Mouse (Mus musculus) limb, embryonic 14.5 days (tissue): ENCODE results near the gene Prr36. TPM values are rescaled to one million over a fixed set of nuclear protein-coding genes. Genes with fewer than 3 reads are reported as not detected.
"Not testable (repeated sequence)": the region's sequence is repeated elsewhere in the genome, so short reads cannot be mapped to it uniquely, and the experiment has no call there.

Experiments
- ATAC-seq: fragments of 200-750 bp; cut with Nextera tagmentation; 2 replicates; pipeline ENCODE4 v1.8.0; 2017; ENCODE audit warnings: low read depth, moderate number of reproducible peaks, moderate TSS enrichment; ENCODE audit not compliant: low FRiP score
- DNase-seq: peaks from one replicate; pipeline ENCODE4 v3.0.0-alpha.2; 2015; ENCODE audit warnings: low spot score
- H3K27ac ChIP-seq: fragments of 300-500 bp; sonication (generic); replicated peaks from 2 replicates; pipeline ENCODE4 v1.5.1; 2014; ENCODE audit warnings: low read depth, mild to moderate bottlenecking, low read length, moderate library complexity, mixed read lengths
- H3K27me3 ChIP-seq: fragments of 300-500 bp; sonication (generic); 2 replicates; pipeline ENCODE4 v1.6.1; 2014; ENCODE audit warnings: low read length, mixed read lengths; ENCODE audit not compliant: control insufficient read depth, insufficient read depth
- H3K36me3 ChIP-seq: fragments of 300-500 bp; sonication (generic); 2 replicates; pipeline ENCODE4 v1.6.1; 2014; ENCODE audit warnings: mild to moderate bottlenecking, low read length, moderate library complexity, mixed read lengths; ENCODE audit not compliant: control insufficient read depth, insufficient read depth
- H3K4me1 ChIP-seq: fragments of 300-500 bp; sonication (generic); 2 replicates; pipeline ENCODE4 v1.6.1; 2014; ENCODE audit warnings: antibody characterized with exemption, low read length, mixed read lengths; ENCODE audit not compliant: control insufficient read depth, insufficient read depth
- H3K4me2 ChIP-seq: fragments of 300-500 bp; sonication (generic); replicated peaks from 2 replicates; pipeline ENCODE4 v1.6.1; 2014; ENCODE audit warnings: low read depth, mild to moderate bottlenecking, low read length, moderate library complexity; ENCODE audit not compliant: severe bottlenecking
- H3K4me3 ChIP-seq: fragments of 300-500 bp; sonication (generic); replicated peaks from 2 replicates; pipeline ENCODE4 v1.5.1; 2014; ENCODE audit warnings: low read length
- H3K9ac ChIP-seq: fragments of 300-500 bp; sonication (generic); 2 replicates; pipeline ENCODE4 v1.6.1; 2014; ENCODE audit warnings: mild to moderate bottlenecking, low read depth, low read length, moderate library complexity; ENCODE audit not compliant: severe bottlenecking
- H3K9me3 ChIP-seq: fragments of 300-500 bp; sonication (generic); 2 replicates; pipeline ENCODE4 v1.6.1; 2016; ENCODE audit warnings: low read length; ENCODE audit not compliant: control insufficient read depth
- POLR2A ChIP-seq: fragments of 200-500 bp; IDR thresholded peaks from 2 replicates; pipeline ENCODE4 v1.8.0; 2012; ENCODE audit warnings: inconsistent platforms, mild to moderate bottlenecking, moderate library complexity, borderline replicate concordance; ENCODE audit not compliant: insufficient read depth, insufficient read length; ENCODE audit errors: extremely low read depth
- WGBS: fragments of 180-500 bp; shearing (Covaris S2); extraction: QIAGEN DNeasy Blood & Tissue Kit; methylation state at CpG from one replicate; pipeline ENCODE4 v1.1.7; 2014; 5-methylcytosine and 5-hydroxymethylcytosine counted together
- polyA plus RNA-seq, 2 experiments: library from polyadenylated mRNA; depleted of rRNA in 1 of 2; stranded (reverse) in 1 of 2; unstranded in 1 of 2; fragments of >200 nt; fragmentation: Nextera tagmentation in 1 of 2; extraction: Ambion mirVana in 1 of 2; gene quantifications; 2 replicates each; pipeline versions ENCODE4 v1.2.1 to v1.2.3; 2012 to 2014

Gene Prr36
- polyA plus RNA-seq, 2 experiments: 1.0 to 1.5 TPM

GRCm38 (mm10) chr8:4259125-4259804 is 42.0 kb upstream of the Prr36 start, which contains the start of gene Ctxn1:
Gene Ctxn1 (minus strand): TSS chr8:4259274.
- Histone ChIP-seq H3K4me3 (peak within 1 kb of the TSS; percentile 84), H3K36me3 (peaks cover 70% of the 10 kb centered on the region), H3K4me1 (peaks cover 15% of the 10 kb centered on the region), H3K27ac (peak within 1 kb of the TSS; percentile 77), H3K9ac (peak within 1 kb of the TSS; percentile 78), H3K4me2 (peak within 1 kb of the TSS; percentile 69), H3K27me3 (no peaks in the 10 kb centered on the region), H3K9me3 (no peaks in the 10 kb centered on the region)
- 0 out of 2 replicates have a peak, but pooled peaks have one; percentile 21 for TF ChIP-seq POLR2A
- ATAC-seq (peak; percentile 93), DNase-seq (peak; percentile 91)
- WGBS: 4% methylated on average over 21 of the region's 33 CpGs

GRCm38 (mm10) chr8:4258678-4259077 is 41.4 kb upstream of the Prr36 start:
- 5% methylated on average over 23 of the region's 32 CpGs for WGBS
- Histone ChIP-seq H3K9ac (peak overlapping the region; percentile 78), H3K4me3 (peak overlapping the region; percentile 84), H3K9me3 (no peaks in the 10 kb centered on the region), H3K4me1 (peaks cover 20% of the 10 kb centered on the region), H3K4me2 (peak overlapping the region; percentile 69), H3K27ac (peak overlapping the region; percentile 77), H3K36me3 (peaks cover 66% of the 10 kb centered on the region), H3K27me3 (no peaks in the 10 kb centered on the region)
- TF ChIP-seq POLR2A: no peak
- ATAC-seq: peak; percentile 76
- DNase-seq: no peak

GRCm38 (mm10) chr8:4258233-4258632 is 41.0 kb upstream of the Prr36 start:
- Histone ChIP-seq H3K27me3 (no peaks in the 10 kb centered on the region), H3K27ac (peak overlapping the region; percentile 77), H3K36me3 (peaks cover 61% of the 10 kb centered on the region), H3K4me1 (peaks cover 21% of the 10 kb centered on the region), H3K4me2 (peak overlapping the region; percentile 69), H3K9ac (peak overlapping the region; percentile 78), H3K9me3 (no peaks in the 10 kb centered on the region), H3K4me3 (peak overlapping the region; percentile 84)
- 4% methylated on average over 24 of the region's 35 CpGs for WGBS
- TF ChIP-seq POLR2A: no peak
- ATAC-seq (peak; percentile 58), DNase-seq (peak; percentile 68)

GRCm38 (mm10) chr8:4257350-4257749 is 40.1 kb upstream of the Prr36 start:
- Histone ChIP-seq H3K4me3 (0 out of 2 replicates have a peak overlapping the region, but pooled peaks have one; percentile 84), H3K9me3 (no peaks in the 10 kb centered on the region), H3K36me3 (peaks cover 52% of the 10 kb centered on the region), H3K4me1 (peaks cover 21% of the 10 kb centered on the region), H3K27me3 (no peaks in the 10 kb centered on the region), H3K27ac (no peak overlapping the region), H3K9ac (peak overlapping the region; percentile 78; the same call in 1 of the 2 replicates), H3K4me2 (no peak overlapping the region)
- WGBS: 67% methylated on average over 4 of the region's 4 CpGs
- TF ChIP-seq POLR2A: no peak
- ATAC-seq (no peak), DNase-seq (no peak)

GRCm38 (mm10) chr8:4256911-4257310 is 39.7 kb upstream of the Prr36 start:
- H3K4me2 ChIP-seq: no peak overlapping the region
- H3K36me3 ChIP-seq: peaks cover 48% of the 10 kb centered on the region
- H3K9ac ChIP-seq: no peak overlapping the region
- DNase-seq (no peak), ATAC-seq (no peak)
- H3K4me3 ChIP-seq: no peak overlapping the region
- no peak for TF ChIP-seq POLR2A
- H3K27me3 ChIP-seq: no peaks in the 10 kb centered on the region
- H3K27ac ChIP-seq: no peak overlapping the region
- H3K4me1 ChIP-seq: peaks cover 21% of the 10 kb centered on the region
- H3K9me3 ChIP-seq: no peaks in the 10 kb centered on the region
- WGBS: 52% methylated on average over 4 of the region's 4 CpGs

- not testable (repeated sequence) for H3K4me3 ChIP-seq, H3K27ac ChIP-seq, H3K9ac ChIP-seq, ATAC-seq, DNase-seq, H3K4me2 ChIP-seq, H3K27me3 ChIP-seq, H3K9me3 ChIP-seq
- 75% methylated on average over 7 of the region's 7 CpGs for WGBS
- H3K36me3 ChIP-seq: peaks cover 34% of the 10 kb centered on the region
- H3K4me1 ChIP-seq: peaks cover 25% of the 10 kb centered on the region
Measured at GRCm38 (mm10) chr8:4255471-4255870, 38.2 kb upstream of the Prr36 start.
